Mouse (Mus musculus) CH12.LX (cell line): ENCODE results near the gene Gm20388. TPM values are rescaled to one million over a fixed set of nuclear protein-coding genes. Genes with fewer than 3 reads are reported as not detected.

Source experiments
- DNase-seq: peaks from one replicate; pipeline ENCODE4 v3.0.0-alpha.2; 2013; ENCODE audit errors: extremely low read depth
- H3K27ac ChIP-seq: 2 replicates; pipeline ENCODE4 v1.5.1; 2012; ENCODE audit warnings: low read depth, mild to moderate bottlenecking, control low read depth, moderate library complexity; ENCODE audit not compliant: insufficient read depth
- H3K27me3 ChIP-seq: replicated peaks from 2 replicates; pipeline ENCODE3; 2012; ENCODE audit warnings: inconsistent platforms
- H3K36me3 ChIP-seq, 2 experiments: replicated peaks in 1 of 2; 2 replicates each; pipeline versions ENCODE3 to v1.6.1; 2012; ENCODE audit warnings: inconsistent platforms in 1 of 2, low read length in 1 of 2, mild to moderate bottlenecking in 1 of 2, mixed read lengths in 1 of 2, moderate library complexity in 1 of 2; ENCODE audit not compliant: control insufficient read depth in 1 of 2, insufficient read depth in 1 of 2
- H3K4me1 ChIP-seq, 2 experiments: 2 replicates each; pipeline ENCODE4 v1.6.1; 2012; ENCODE audit warnings: inconsistent platforms in 1 of 2, moderate library complexity in 1 of 2; ENCODE audit not compliant: insufficient read depth in 2 of 2, control insufficient read depth in 1 of 2
- H3K4me2 ChIP-seq: 2 replicates; pipeline ENCODE4 v1.6.1; 2012; ENCODE audit warnings: low read depth, mild to moderate bottlenecking, control low read depth; ENCODE audit not compliant: poor library complexity, insufficient read depth, severe bottlenecking
- H3K4me3 ChIP-seq, 3 experiments: fragments of 150-350 bp in 1 of 3; sonication (generic) in 1 of 3; replicated peaks in 1 of 3; 2 replicates each; pipeline versions ENCODE3 to v1.5.1; 2011 to 2012; ENCODE audit warnings: low read depth in 2 of 3, low read length in 2 of 3, mild to moderate bottlenecking in 2 of 3, moderate library complexity in 2 of 3, control low read depth in 1 of 3, improper control_type of control experiment in 1 of 3, inconsistent platforms in 1 of 3, mixed read lengths in 1 of 3; ENCODE audit not compliant: poor library complexity in 1 of 3
- H3K79me2 ChIP-seq: replicated peaks from 2 replicates; pipeline ENCODE4 v1.6.1; 2012; ENCODE audit warnings: mild to moderate bottlenecking, moderate library complexity; ENCODE audit not compliant: control insufficient read depth, poor library complexity, insufficient read depth, severe bottlenecking; ENCODE audit errors: extremely low read depth
- H3K9ac ChIP-seq: 2 replicates; pipeline ENCODE4 v1.6.1; 2012; ENCODE audit warnings: low read depth, mild to moderate bottlenecking, control low read depth, moderate library complexity; ENCODE audit not compliant: insufficient read depth
- H3K9me3 ChIP-seq: replicated peaks from 2 replicates; pipeline ENCODE3; 2012; ENCODE audit warnings: low read length, inconsistent platforms, mixed read lengths
- BHLHE40 ChIP-seq: IDR thresholded peaks from 2 replicates; pipeline ENCODE4 v1.6.1; 2011; ENCODE audit warnings: mild to moderate bottlenecking, low read depth, low read length, improper control_type of control experiment
- CHD2 ChIP-seq: IDR thresholded peaks from 2 replicates; pipeline ENCODE4 v1.6.1; 2011; ENCODE audit warnings: low read length, improper control_type of control experiment
- ELF1 ChIP-seq: IDR thresholded peaks from 2 replicates; pipeline ENCODE4 v1.6.1; 2014; ENCODE audit warnings: low read depth, mild to moderate bottlenecking, inconsistent platforms, low read length, improper control_type of control experiment
- EP300 ChIP-seq: IDR thresholded peaks from 2 replicates; pipeline ENCODE4 v1.6.1; 2011; ENCODE audit warnings: low read length, improper control_type of control experiment
- ETS1 ChIP-seq: conservative IDR thresholded peaks from 2 replicates; pipeline ENCODE4 v1.6.1; 2012; ENCODE audit warnings: low read depth, mild to moderate bottlenecking, inconsistent platforms, low read length, improper control_type of control experiment, moderate library complexity
- HCFC1 ChIP-seq: IDR thresholded peaks from 2 replicates; pipeline ENCODE4 v1.6.1; 2012; ENCODE audit warnings: low read depth, mild to moderate bottlenecking, inconsistent platforms, low read length, improper control_type of control experiment
- IRF4 ChIP-seq: IDR thresholded peaks from 2 replicates; pipeline ENCODE4 v1.6.1; 2014; ENCODE audit warnings: low read depth, mild to moderate bottlenecking, inconsistent platforms, low read length, improper control_type of control experiment
- KAT2A ChIP-seq: IDR thresholded peaks from 2 replicates; pipeline ENCODE4 v1.6.1; 2012; ENCODE audit warnings: low read length, improper control_type of control experiment, inconsistent platforms; ENCODE audit not compliant: insufficient replicate concordance
- MAFK ChIP-seq: IDR thresholded peaks from 2 replicates; pipeline ENCODE4 v1.6.1; 2011; ENCODE audit warnings: low read length, improper control_type of control experiment; ENCODE audit not compliant: insufficient replicate concordance
- MAX ChIP-seq: IDR thresholded peaks from 2 replicates; pipeline ENCODE4 v1.6.1; 2011; ENCODE audit warnings: low read length, improper control_type of control experiment
- MAZ ChIP-seq: IDR thresholded peaks from 2 replicates; pipeline ENCODE4 v1.6.1; 2012; ENCODE audit warnings: low read depth, mild to moderate bottlenecking, inconsistent platforms, low read length, improper control_type of control experiment, moderate library complexity
- MEF2A ChIP-seq: IDR thresholded peaks from 2 replicates; pipeline ENCODE4 v1.6.1; 2014; ENCODE audit warnings: low read depth, mild to moderate bottlenecking, inconsistent platforms, low read length, improper control_type of control experiment, borderline replicate concordance
- MXI1 ChIP-seq: IDR thresholded peaks from 2 replicates; pipeline ENCODE4 v1.6.1; 2011; ENCODE audit warnings: mild to moderate bottlenecking, low read depth, low read length, improper control_type of control experiment
- MYC ChIP-seq: IDR thresholded peaks from 2 replicates; pipeline ENCODE4 v1.6.1; 2011; ENCODE audit warnings: low read depth, mild to moderate bottlenecking, improper control_type of control experiment, low read length
- NELFE ChIP-seq: IDR thresholded peaks from 2 replicates; pipeline ENCODE4 v1.6.1; 2011; ENCODE audit warnings: low read depth, low read length, improper control_type of control experiment
- PAX5 ChIP-seq: IDR thresholded peaks from 2 replicates; pipeline ENCODE4 v1.6.1; 2012; ENCODE audit warnings: low read length, inconsistent platforms, mixed read lengths
- POLR2A ChIP-seq: IDR thresholded peaks from 2 replicates; pipeline ENCODE4 v1.6.1; 2011; ENCODE audit warnings: low read depth, mild to moderate bottlenecking, improper control_type of control experiment, low read length
- POLR2AphosphoS2 ChIP-seq: IDR thresholded peaks from 2 replicates; pipeline ENCODE4 v1.6.1; 2011; ENCODE audit warnings: low read depth, low read length, improper control_type of control experiment
- SIN3A ChIP-seq: IDR thresholded peaks from 2 replicates; pipeline ENCODE4 v1.6.1; 2012; ENCODE audit warnings: low read length, improper control_type of control experiment, inconsistent platforms
- TBP ChIP-seq: conservative IDR thresholded peaks from 2 replicates; pipeline ENCODE4 v1.6.1; 2011; ENCODE audit warnings: low read depth, low read length, improper control_type of control experiment
- TCF12 ChIP-seq: IDR thresholded peaks from 2 replicates; pipeline ENCODE4 v1.6.1; 2014; ENCODE audit warnings: low read depth, mild to moderate bottlenecking, inconsistent platforms, low read length, improper control_type of control experiment
- UBTF ChIP-seq: IDR thresholded peaks from 2 replicates; pipeline ENCODE4 v1.6.1; 2012; ENCODE audit warnings: low read depth, mild to moderate bottlenecking, inconsistent platforms, low read length, improper control_type of control experiment, moderate library complexity
- USF1 ChIP-seq: IDR thresholded peaks from 2 replicates; pipeline ENCODE4 v1.6.1; 2014; ENCODE audit warnings: low read depth, mild to moderate bottlenecking, inconsistent platforms, low read length, improper control_type of control experiment
- USF2 ChIP-seq: conservative IDR thresholded peaks from 2 replicates; pipeline ENCODE4 v1.6.1; 2011; ENCODE audit warnings: low read depth, low read length, improper control_type of control experiment
- ZC3H11A ChIP-seq: IDR thresholded peaks from 2 replicates; pipeline ENCODE4 v1.6.1; 2012; ENCODE audit warnings: low read depth, mild to moderate bottlenecking, inconsistent platforms, low read length, improper control_type of control experiment
- ZKSCAN1 ChIP-seq: IDR thresholded peaks from 2 replicates; pipeline ENCODE4 v1.6.1; 2012; ENCODE audit warnings: low read depth, inconsistent platforms, low read length, improper control_type of control experiment, borderline replicate concordance
- ZMIZ1 ChIP-seq: IDR thresholded peaks from 2 replicates; pipeline ENCODE4 v1.6.1; 2012; ENCODE audit warnings: low read depth, mild to moderate bottlenecking, inconsistent platforms, low read length, improper control_type of control experiment
- ZNF384 ChIP-seq: IDR thresholded peaks from 2 replicates; pipeline ENCODE4 v1.6.1; 2012; ENCODE audit warnings: low read depth, low read length, improper control_type of control experiment, inconsistent platforms
- dilution Hi-C: fragments of 300-500 bp; cut with MboI; formaldehyde crosslinking; loops from 2 replicates; pipeline ENCODE4 v1.14.3; 2020; ENCODE audit warnings: low sequenced_read_pairs; ENCODE audit not compliant: extremely low pct_unique_long_range_greater_than_20kb, extremely low pct_ligation_motif_present
- in situ Hi-C: fragments of 300-500 bp; cut with MboI; formaldehyde crosslinking; loops from 3 replicates; pipeline ENCODE4 v1.14.3; 2019; ENCODE audit warnings: low sequenced_read_pairs, low pct_ligation_motif_present, low pct_unique_long_range_greater_than_20kb, mixed read lengths
- polyA plus RNA-seq: library from polyadenylated mRNA; unstranded; fragments of >175 nt; gene quantifications from 2 replicates; pipeline ENCODE4 v1.2.1, GENCODE M21; 2012; ENCODE audit warnings: low read depth; ENCODE audit not compliant: insufficient read length
- total RNA-seq, 2 experiments: library from RNA; depleted of rRNA; stranded (reverse); fragments of 300-350 nt in 1 of 2; fragments of >200 nt in 1 of 2; gene quantifications; 2 replicates each; pipeline ENCODE4 v1.2.3; 2012 to 2014

Gm20388 gene
- total and polyA plus RNA-seq, 3 experiments, result 14.8 to 26.3 (median 22.2) TPM

GRCm38 (mm10) chr8:122772431-122773060 is 2861.9 kb downstream of the Gm20388 start:
- in situ Hi-C loops, result no loop called here
- H3K27ac ChIP-seq, result no peak overlapping the region
- no peaks in the 10 kb centered on the region for H3K9me3 ChIP-seq
- H3K4me2 ChIP-seq, result no peak overlapping the region
- dilution Hi-C loops, result no loop called here
- no peak overlapping the region for H3K4me3 ChIP-seq
- H3K36me3 ChIP-seq, result no peaks in the 10 kb centered on the region
- TF ChIP-seq MEF2A, result no peak
- no peak for TF ChIP-seq KAT2A
- TF ChIP-seq ZMIZ1, result no peak
- no peak for TF ChIP-seq ZC3H11A
- TF ChIP-seq POLR2A, result no peak
- TF ChIP-seq MAFK, result peak; percentile 76
- TF ChIP-seq SIN3A, result no peak
- no peak for TF ChIP-seq NELFE
- 0 out of 2 replicates have a peak, but pooled peaks have one; percentile 44 for TF ChIP-seq CHD2
- no peak for TF ChIP-seq UBTF
- TF ChIP-seq MXI1, result no peak
- TF ChIP-seq ETS1, result 0 out of 2 replicates have a peak, but pooled peaks have one; percentile 11
- 0 out of 2 replicates have a peak, but pooled peaks have one; percentile 9 for TF ChIP-seq IRF4
- TF ChIP-seq MYC, result 0 out of 2 replicates have a peak, but pooled peaks have one; percentile 30
- TF ChIP-seq TCF12, result peak; percentile 68; the same call in 1 of the 2 replicates
- TF ChIP-seq TBP, result no peak
- TF ChIP-seq USF1, result peak; percentile 47
- no peak for TF ChIP-seq ZKSCAN1
- TF ChIP-seq ZNF384, result no peak
- no peak for TF ChIP-seq HCFC1
- no peak for TF ChIP-seq ELF1
- TF ChIP-seq MAX, result peak; percentile 53; the same call in 1 of the 2 replicates
- no peak for TF ChIP-seq PAX5
- TF ChIP-seq BHLHE40, result peak; percentile 58; the same call in 1 of the 2 replicates
- TF ChIP-seq MAZ, result no peak
- TF ChIP-seq POLR2AphosphoS2, result no peak
- peak; percentile 67; the same call in 1 of the 2 replicates for TF ChIP-seq EP300
- peak; percentile 41; the same call in 1 of the 2 replicates for TF ChIP-seq USF2
- TF ChIP-seq, all 38 proteins: peak for 11
- peaks cover 11 to 35% of the 10 kb centered on the region in 2 experiments for H3K4me1 ChIP-seq
- peak; percentile 45 for DNase-seq
- no peak overlapping the region for H3K9ac ChIP-seq
- H3K27me3 ChIP-seq, result no peaks in the 10 kb centered on the region
- H3K79me2 ChIP-seq, result no peaks in the 10 kb centered on the region
